Mouse (Mus musculus): ENCODE measurements around the gene Adamtsl1. TPM values are rescaled to one million over a fixed set of nuclear protein-coding genes. Genes with fewer than 3 reads are reported as not detected.

Gene Adamtsl1
- total RNA-seq, 2 experiments from 2014 or later, result 4.3 to 5.5 TPM

DNA sequence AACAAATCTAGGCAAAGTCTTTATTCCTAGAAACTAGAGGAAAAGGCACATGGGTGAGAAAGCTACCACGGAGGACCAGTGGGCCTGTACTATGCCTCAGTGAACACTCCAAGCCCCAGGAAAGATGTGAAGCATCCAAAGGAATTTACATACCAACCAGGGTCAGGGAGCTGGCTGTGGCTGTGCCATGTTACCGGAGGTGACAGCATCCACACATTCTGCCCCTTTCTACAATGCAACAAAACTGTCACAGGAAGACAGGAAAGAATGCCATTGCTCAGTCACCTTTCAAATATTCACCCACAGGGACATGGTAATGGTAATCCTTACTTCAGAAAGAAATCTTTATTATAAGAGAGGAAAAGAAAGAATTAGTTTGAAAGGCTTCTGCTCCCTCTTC lies 859.2 kb downstream of the Adamtsl1 start:
- H3K4me3 ChIP-seq, result no peak overlapping the region
- intact Hi-C loops (cut with DNase I), result no loop called here
- no peak for TF ChIP-seq CTCF (IDR thresholded peaks at IDR 0.05)

DNA sequence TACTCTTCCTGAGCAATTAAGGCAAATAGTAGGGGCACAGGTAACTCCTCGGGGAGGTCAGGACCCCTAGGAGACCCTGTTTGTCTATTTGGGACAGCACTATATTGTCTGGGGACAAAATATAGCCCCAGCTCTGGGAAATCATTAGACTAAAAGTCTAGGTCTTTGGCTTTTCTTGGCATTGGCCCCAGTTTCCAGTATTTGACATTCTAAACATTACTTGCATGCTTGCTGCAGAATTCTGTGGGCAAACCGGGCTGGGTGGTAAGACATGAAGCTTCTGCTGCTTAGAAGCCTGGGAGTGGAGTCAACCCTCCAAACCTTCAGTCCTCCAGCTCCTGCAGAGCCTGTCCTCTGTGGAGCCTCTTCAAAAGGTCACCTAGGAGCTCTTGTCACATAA lies 869.2 kb downstream of the Adamtsl1 start:
- no peak overlapping the region for H3K27ac ChIP-seq
- no peak overlapping the region for H3K4me3 ChIP-seq
- no peak for TF ChIP-seq CTCF (IDR thresholded peaks at IDR 0.05)
- DNase-seq (ENCODE audit: extremely low spot score in 1 of 2, low spot score in 2 of 2), result no peak
- intact Hi-C loops (cut with DNase I), result loop anchor here (10.0 kb wide), 1 partner anchor 548 kb away; no protein-coding TSS in a partner anchor

More for the DNA sequence above, 859.2 kb downstream of the Adamtsl1 start:
- DNase-seq (ENCODE audit: extremely low spot score in 1 of 2, low spot score in 2 of 2), result no peak
- H3K27ac ChIP-seq, result no peak overlapping the region

DNA sequence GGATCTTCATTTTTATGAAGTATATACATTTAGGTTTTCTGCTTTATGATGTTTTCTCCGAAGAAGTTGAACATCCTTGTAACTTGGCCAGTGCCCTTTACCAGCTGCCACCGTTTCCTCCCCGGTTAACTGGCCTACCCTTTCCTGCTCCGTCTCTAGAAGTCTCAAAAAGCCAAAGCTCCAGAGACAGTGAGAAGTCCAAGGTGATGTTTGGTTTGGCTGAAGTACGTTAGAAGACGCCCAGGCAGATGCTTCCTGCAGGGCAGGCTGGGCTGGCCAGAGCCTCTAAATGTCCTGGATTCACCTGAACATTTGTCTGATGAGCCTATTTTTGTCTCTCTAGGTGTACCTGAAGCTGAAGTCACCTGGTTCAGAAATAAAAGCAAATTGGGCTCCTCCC lies 871.1 kb downstream of the Adamtsl1 start:
- DNase-seq (ENCODE audit: extremely low spot score in 1 of 2, low spot score in 2 of 2), result no peak
- intact Hi-C loops (cut with DNase I), result loop anchor here (10.0 kb wide), 1 partner anchor 550 kb away; no protein-coding TSS in a partner anchor
- TF ChIP-seq CTCF (IDR thresholded peaks at IDR 0.05), result no peak

DNA sequence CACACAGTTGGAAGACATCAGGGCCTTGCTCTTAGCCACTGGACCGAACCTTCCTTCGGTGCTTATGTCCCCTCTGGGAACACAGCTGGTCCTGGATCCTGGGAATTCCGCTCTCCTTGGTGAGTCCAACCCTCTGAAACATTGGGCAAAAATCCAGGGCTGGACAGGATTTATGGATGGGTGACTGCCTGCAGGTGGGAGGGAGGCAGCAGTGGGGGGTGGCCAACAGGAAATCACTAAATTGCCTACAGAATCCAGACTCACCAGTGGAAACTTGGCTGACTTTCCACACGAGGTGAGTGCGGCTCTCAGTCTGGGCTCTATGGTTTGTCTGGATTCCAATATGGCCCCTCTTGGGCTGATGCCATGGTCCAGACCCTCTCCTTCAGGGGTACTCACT lies 874.5 kb downstream of the Adamtsl1 start:
- Histone ChIP-seq H3K27ac (no peak overlapping the region), H3K4me3 (no peak overlapping the region)
- intact Hi-C loops (cut with DNase I), result loop anchor here (10.0 kb wide), 1 partner anchor 554 kb away; no protein-coding TSS in a partner anchor
- no peak for TF ChIP-seq CTCF (IDR thresholded peaks at IDR 0.05)
- no peak for DNase-seq (ENCODE audit: extremely low spot score in 1 of 2, low spot score in 2 of 2)

More for the DNA sequence above, 871.1 kb downstream of the Adamtsl1 start:
- Histone ChIP-seq H3K4me3 (no peak overlapping the region), H3K27ac (no peak overlapping the region)

DNA sequence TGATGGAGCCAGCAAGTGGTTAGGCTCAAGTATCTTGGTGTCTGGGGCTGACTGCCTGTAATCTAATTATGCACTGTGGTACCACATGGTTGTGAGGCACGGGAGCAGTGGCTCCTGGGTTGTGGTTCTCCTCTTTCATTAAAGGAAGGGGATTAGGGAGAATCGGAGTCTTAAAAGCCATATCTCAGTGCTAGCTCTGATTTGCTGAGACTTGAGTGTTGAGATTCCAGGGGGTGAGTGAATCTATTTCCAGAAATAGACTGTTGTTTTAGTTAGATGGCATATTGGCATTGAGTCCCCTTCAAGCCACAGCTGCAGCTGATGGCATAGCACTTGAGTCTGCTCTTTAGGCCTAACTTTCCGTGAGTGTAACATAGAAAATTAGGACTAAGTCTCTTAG lies 877.2 kb downstream of the Adamtsl1 start:
- DNase-seq (ENCODE audit: extremely low spot score in 1 of 2, low spot score in 2 of 2), result no peak
- intact Hi-C loops (cut with DNase I), result no loop called here
- Histone ChIP-seq H3K4me3 (no peak overlapping the region), H3K27ac (no peak overlapping the region)
- TF ChIP-seq CTCF (IDR thresholded peaks at IDR 0.05), result no peak

DNA sequence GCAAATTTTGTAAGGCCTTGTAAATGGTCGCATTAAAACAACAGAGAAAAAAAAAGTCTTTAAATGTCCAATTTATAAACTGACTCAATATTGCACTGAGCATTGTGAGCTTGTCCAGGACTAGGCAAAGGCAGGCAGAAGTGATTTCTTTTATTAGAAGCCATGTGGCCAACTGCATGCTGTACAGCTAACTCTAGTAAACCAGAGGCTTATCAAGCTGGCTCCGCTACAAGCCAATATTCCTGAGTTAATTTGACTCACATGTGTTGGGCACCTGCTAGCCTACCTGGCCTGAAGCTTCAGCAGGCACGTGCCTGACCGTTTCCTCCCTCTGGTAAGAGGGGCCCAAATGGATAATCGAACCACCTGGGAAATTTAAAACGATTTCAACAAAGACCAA lies 881.7 kb downstream of the Adamtsl1 start:
- Histone ChIP-seq H3K4me3 (no peak overlapping the region), H3K27ac (no peak overlapping the region)
- DNase-seq (ENCODE audit: extremely low spot score in 1 of 2, low spot score in 2 of 2), result no peak
- intact Hi-C loops (cut with DNase I), result no loop called here
- no peak for TF ChIP-seq CTCF (IDR thresholded peaks at IDR 0.05)

DNA sequence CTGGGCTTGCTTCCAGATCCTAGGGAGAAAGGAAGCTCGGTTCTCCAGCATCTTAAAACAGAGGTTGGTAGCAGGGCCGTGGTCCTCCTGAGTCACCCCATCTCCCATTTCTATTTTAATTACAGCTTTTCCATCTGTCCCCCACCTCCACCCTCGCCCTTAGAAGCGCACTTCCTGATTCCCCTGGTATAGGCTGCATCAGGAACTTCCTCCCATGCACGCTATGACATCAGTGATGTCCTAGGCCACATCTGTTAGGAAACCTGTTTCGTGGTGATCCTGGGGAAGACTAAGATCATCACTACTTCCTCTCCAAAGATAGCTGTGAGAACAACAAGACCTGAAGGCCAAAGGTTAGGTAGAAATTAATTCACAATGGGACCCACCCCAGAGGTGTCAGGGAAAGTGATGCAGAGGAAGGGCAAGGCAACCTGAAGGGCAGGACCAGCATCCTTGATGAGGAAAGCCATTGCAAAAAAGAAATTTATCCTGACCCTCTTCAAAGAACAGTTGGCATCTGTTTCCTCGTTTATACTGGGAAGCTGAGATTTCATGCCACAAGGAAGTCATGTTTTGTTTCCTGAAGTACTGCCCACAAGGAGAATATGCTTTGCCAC lies 882.8 kb downstream of the Adamtsl1 start:
- intact Hi-C loops (cut with DNase I), result no loop called here
- no peak overlapping the region for H3K27ac ChIP-seq
- no peak for TF ChIP-seq CTCF (IDR thresholded peaks at IDR 0.05)
- no peak overlapping the region for H3K4me3 ChIP-seq
- no peak for DNase-seq (ENCODE audit: extremely low spot score in 1 of 2, low spot score in 2 of 2)

DNA sequence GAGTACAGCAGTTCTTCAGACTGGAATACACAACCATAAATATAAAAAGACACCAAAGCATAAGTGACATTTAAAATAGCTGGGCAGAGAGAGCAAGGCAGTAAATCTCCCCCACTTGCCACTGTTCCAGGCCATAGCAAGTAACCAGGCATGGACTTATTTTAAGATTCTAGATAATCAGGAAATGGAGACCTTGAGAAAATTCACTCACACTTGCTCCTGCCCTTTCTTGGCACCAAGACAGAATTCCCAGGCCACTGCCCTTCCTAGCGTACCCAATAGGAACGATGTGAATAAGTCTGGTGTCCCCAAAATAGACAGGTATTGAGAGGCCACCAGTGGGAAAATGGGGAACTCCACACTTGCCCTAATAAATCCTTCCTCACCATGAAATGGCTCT lies 883.5 kb downstream of the Adamtsl1 start:
- intact Hi-C loops (cut with DNase I), result no loop called here

DNA sequence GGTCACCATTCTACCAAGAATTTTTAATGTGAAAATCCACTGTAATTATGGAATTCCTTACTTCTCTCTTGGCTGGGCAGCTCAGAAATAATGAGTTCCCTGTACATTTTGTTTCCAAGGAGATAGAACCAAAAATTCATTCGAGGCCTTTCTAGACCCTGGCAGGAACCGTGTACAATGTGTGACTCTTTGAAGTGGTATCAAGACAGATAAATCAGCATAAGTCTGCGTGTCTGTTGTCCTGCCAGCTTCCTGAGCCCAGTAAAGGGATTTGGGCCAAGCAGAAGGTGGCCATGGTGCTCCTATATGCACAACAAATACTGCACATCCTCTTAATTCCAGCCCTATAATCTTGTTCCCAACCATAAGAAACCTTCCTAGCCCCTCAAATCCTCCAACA lies 887.1 kb downstream of the Adamtsl1 start:
- DNase-seq (ENCODE audit: extremely low spot score in 1 of 2, low spot score in 2 of 2), result no peak
- Histone ChIP-seq H3K27ac (no peak overlapping the region), H3K4me3 (no peak overlapping the region)
- no peak for TF ChIP-seq CTCF (IDR thresholded peaks at IDR 0.05)
- intact Hi-C loops (cut with DNase I), result no loop called here

More for the DNA sequence above, 883.5 kb downstream of the Adamtsl1 start:
- H3K4me3 ChIP-seq, result no peak overlapping the region
- H3K27ac ChIP-seq, result no peak overlapping the region
- no peak for DNase-seq (ENCODE audit: extremely low spot score in 1 of 2, low spot score in 2 of 2)
- TF ChIP-seq CTCF (IDR thresholded peaks at IDR 0.05), result no peak

DNA sequence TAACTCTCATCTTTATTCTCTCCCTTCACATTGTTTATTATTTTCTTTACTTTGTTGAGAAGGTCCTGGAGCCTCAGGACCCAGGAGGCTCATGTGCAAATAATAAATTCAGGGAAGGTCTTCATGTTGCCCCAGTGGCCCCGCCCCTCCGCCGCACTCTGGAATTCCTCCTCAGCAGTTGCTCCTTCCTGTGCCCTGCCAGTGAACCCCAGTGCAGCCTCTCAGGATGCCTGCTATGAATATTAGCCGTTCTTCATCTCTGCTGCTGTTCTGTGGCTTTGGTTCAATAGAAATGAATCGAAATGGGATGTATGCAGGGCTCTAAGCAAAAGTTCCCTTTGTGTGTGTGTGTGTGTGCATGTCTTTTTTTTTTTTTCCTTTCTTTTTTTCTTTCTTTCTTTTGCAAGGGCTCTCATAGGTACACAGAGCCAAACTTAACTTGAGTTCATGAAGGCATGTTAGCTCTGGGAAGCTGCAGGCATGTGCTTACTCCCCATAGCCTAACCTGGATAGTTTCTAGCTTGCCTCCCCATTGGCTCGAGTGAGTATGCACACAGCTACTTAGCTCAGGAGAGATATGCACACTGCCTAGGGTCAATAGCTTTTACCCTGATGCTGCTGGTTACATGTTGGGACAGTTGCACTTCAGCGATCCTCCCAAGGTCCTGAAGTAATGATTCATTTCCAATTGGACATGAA lies 892.7 kb downstream of the Adamtsl1 start:
- no peak for TF ChIP-seq CTCF (IDR thresholded peaks at IDR 0.05)
- H3K4me3 ChIP-seq, result no peak overlapping the region
- intact Hi-C loops (cut with DNase I), result no loop called here

DNA sequence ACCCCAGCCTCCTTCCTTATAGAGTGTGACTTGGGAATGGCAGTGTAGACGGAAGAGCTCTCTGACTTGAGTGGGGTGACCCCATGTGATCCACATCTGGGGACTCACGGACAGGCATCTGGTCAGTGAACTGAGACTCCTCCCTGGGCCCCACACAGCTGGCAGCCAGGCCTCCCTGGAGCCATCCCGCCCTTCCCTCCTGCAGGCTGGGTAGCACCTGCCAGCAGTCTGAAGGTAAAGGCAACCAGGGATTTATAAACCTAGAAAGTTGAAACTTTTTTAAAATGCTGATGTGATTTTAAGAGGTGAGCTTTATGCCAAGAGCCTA lies 893.2 kb downstream of the Adamtsl1 start:
- Histone ChIP-seq H3K4me3 (no peak overlapping the region), H3K27ac (no peak overlapping the region)
- no peak for TF ChIP-seq CTCF (IDR thresholded peaks at IDR 0.05)
- DNase-seq (ENCODE audit: extremely low spot score in 1 of 2, low spot score in 2 of 2), result no peak
- intact Hi-C loops (cut with DNase I), result no loop called here

More for the DNA sequence above, 892.7 kb downstream of the Adamtsl1 start:
- no peak for DNase-seq (ENCODE audit: extremely low spot score in 1 of 2, low spot score in 2 of 2)
- no peak overlapping the region for H3K27ac ChIP-seq

DNA sequence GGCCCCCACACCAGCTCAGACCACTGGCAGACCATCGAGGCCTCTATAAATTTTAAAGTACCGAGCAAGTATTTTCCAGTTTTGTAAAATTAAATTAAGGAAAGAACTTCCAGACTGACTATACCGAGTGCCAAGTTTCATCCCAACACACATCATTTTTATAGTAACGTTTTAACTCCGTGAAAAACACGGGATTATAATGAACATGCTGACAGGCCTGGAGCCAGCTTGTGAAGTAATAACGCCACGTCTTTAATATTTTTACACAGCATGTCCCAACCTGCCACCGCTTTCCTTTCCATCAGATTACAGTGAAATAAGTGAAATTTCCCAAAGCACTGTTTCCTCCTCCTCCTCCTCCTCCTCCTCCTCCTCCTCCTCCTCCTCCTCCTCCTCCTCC lies 894.4 kb downstream of the Adamtsl1 start:
- no peak for DNase-seq (ENCODE audit: extremely low spot score in 1 of 2, low spot score in 2 of 2)
- intact Hi-C loops (cut with DNase I), result no loop called here
- TF ChIP-seq CTCF (IDR thresholded peaks at IDR 0.05), result no peak
- no peak overlapping the region for H3K27ac ChIP-seq
- H3K4me3 ChIP-seq, result no peak overlapping the region

DNA sequence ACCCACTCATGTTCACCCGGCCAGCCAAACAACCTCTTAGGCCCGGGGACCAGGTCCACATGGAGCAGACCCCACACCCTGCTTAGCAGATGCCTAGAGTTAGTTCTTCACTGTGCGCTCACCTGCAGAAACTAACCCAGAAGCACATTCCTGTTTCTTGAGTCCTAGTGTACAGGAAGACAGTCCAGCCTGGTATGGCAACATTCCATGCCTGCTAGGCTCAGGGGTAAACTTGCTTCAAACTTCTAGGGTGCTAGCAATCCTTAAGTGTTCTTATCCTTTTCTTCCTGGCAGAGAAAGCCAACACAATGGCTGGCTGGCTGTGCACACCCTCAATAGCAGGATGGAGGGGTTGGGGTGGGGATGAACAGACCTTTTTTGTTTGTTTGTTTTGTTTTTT lies 897.0 kb downstream of the Adamtsl1 start:
- intact Hi-C loops (cut with DNase I), result no loop called here
- Histone ChIP-seq H3K4me3 (no peak overlapping the region), H3K27ac (no peak overlapping the region)
- no peak for TF ChIP-seq CTCF (IDR thresholded peaks at IDR 0.05)
- no peak for DNase-seq (ENCODE audit: extremely low spot score in 1 of 2, low spot score in 2 of 2)

Data from left cerebral cortex, adult 2 months (tissue).